Mouse (Mus musculus) ES-Bruce4 (cell line): ENCODE data around the gene Rpl23a. TPM values are rescaled to one million over a fixed set of nuclear protein-coding genes. Genes with fewer than 3 reads are reported as not detected.
"Not testable (repeated sequence)": the region's sequence is repeated elsewhere in the genome, so short reads cannot be mapped to it uniquely, and the experiment has no call there.

Experiments used
- H3K27ac ChIP-seq: 2 replicates; pipeline ENCODE4 v1.5.1; 2012; ENCODE audit warnings: low read length, inconsistent platforms; ENCODE audit not compliant: insufficient read depth
- H3K27me3 ChIP-seq: 2 replicates; pipeline ENCODE4 v1.6.1; 2012; ENCODE audit warnings: mild to moderate bottlenecking, low read length, inconsistent platforms; ENCODE audit not compliant: control insufficient read depth, poor library complexity, insufficient read depth, severe bottlenecking
- H3K36me3 ChIP-seq: 2 replicates; pipeline ENCODE4 v1.6.1; 2012; ENCODE audit warnings: inconsistent platforms, mild to moderate bottlenecking, low read length, moderate library complexity; ENCODE audit not compliant: control insufficient read depth, poor library complexity, insufficient read depth, severe bottlenecking
- H3K4me1 ChIP-seq: one replicate; pipeline ENCODE4 v1.8.1; 2011; ENCODE audit warnings: low read length; ENCODE audit not compliant: control insufficient read depth, insufficient read depth
- H3K4me3 ChIP-seq: 2 replicates; pipeline ENCODE4 v1.5.1; 2011; ENCODE audit warnings: low read depth, mild to moderate bottlenecking, low read length
- H3K9ac ChIP-seq: 2 replicates; pipeline ENCODE4 v1.6.1; 2012; ENCODE audit warnings: low read depth, mild to moderate bottlenecking, inconsistent platforms; ENCODE audit not compliant: poor library complexity, severe bottlenecking
- H3K9me3 ChIP-seq: replicated peaks from 2 replicates; pipeline ENCODE4 v1.6.1; 2012; ENCODE audit warnings: mild to moderate bottlenecking, low read length, inconsistent platforms; ENCODE audit not compliant: control insufficient read depth, poor library complexity, insufficient read depth, severe bottlenecking
- CTCF ChIP-seq: IDR thresholded peaks from one replicate; pipeline ENCODE4 v1.8.1; 2011; ENCODE audit warnings: low read depth, low read length
- EP300 ChIP-seq: IDR thresholded peaks from 2 replicates; pipeline ENCODE4 v1.6.1; 2011; ENCODE audit warnings: low read depth, low read length; ENCODE audit not compliant: insufficient read depth
- POLR2A ChIP-seq: IDR thresholded peaks from one replicate; pipeline ENCODE4 v1.8.1; 2011; ENCODE audit warnings: low read length; ENCODE audit not compliant: insufficient read depth
- polyA plus RNA-seq: library from polyadenylated mRNA; stranded (reverse); fragments of >200 nt; gene quantifications from 2 replicates; pipeline ENCODE4 v1.2.4, GENCODE M21; 2011; ENCODE audit warnings: low read depth; ENCODE audit not compliant: missing spikeins, insufficient read depth, insufficient read length

Gene Rpl23a
- polyA plus RNA-seq, 1 experiment, result 2,740 TPM

DNA sequence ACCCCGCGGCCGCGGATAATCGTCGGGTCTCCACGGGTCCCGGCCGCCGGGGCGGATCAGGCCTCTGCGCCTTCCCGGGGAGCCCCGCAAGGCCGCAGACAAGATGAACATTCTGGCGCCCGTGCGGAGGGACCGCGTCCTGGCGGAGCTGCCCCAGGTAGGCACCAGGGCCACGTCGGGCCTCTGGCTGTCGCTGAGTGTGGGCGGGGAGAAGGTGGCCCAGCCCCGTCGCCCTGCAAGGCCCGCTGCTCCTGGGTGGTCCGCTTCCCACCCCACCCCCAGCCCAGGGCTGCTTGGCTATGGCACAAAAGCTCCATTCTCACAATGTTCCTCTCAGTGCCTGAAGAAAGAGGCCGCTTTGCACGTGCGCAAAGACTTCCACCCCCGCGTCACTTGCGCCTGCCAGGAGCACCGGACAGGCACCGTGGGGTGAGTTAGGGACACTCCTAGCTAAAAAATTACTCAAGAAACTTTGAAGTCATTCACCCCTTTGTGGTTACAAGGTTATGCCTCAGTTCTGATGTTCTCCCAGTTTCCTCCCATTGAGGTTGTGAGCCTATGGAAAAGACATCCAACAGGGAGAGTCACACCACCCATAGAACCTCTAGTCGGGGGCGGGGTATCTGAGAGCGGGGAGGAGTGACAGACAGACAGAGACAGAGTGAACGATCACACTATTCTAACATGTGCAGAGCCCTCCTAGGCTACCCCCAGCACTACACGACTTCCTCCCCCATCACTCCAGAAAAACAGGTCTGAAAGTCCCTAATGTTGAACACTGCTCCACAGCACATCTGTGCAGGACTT, 6.1 kb upstream of the Rpl23a start:
- TF ChIP-seq EP300 (peak; percentile 83), CTCF (no peak), POLR2A (peak; percentile 75)
- Histone ChIP-seq H3K9ac (peak overlapping the region; percentile 90), H3K9me3 (no peaks in the 10 kb centered on the region), H3K4me3 (peak overlapping the region; percentile 90), H3K4me1 (peaks cover 2% of the 10 kb centered on the region), H3K27me3 (no peaks in the 10 kb centered on the region), H3K36me3 (peaks cover 2% of the 10 kb centered on the region; the same call in 1 of the 2 replicates), H3K27ac (peak overlapping the region; percentile 74)

DNA sequence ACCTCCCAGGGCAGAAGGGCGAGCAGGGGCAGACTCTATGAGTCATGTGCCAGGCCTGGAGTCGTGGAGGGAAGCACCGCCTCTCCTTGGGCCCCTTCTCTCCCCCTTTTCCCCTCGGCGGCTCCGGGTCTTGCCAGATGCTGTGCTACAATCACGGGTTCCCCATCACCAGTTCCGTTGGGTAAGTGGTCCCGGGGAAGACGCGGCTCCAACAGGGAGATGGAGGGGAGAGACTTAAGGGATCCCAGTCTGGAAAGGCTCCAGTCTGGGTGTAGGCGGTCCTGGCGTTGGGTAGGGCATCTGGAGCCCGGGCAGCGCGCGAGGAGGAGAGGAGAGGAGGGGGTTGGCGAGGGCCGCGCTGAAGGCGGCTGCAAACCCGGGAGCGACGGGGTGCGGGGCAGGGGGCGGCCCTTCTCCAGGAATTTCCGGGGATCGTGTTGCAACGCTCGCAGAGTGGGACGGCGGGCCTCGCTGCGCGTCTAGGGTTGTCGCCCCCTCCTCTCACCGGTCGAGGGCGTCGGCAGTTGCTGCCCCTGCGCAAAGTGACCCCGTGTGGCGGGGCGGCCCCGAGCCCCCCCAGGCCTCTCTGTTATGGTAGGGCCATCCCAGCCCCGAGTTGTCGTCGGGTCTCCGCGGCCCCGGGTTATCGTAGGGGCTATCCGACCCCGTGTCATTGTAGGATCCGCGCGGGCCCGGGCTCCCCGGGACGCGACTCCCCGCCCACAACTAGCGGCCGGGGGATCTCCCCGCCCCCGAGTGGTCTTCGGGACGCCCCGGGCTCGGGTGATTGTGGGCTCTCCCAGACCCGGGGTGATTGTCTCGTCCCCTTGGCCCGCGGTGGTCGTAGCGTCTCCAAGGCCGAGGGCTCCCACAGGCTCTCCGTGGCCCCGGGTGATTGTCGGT, 5.2 kb upstream of the Rpl23a start, which contains the start of gene Rab34:
Gene Rab34 (plus strand): TSS at position 100 of the 903 bp plus-strand sequence.
- H3K36me3 ChIP-seq, result peaks cover 2% of the 10 kb centered on the region; the same call in 1 of the 2 replicates
- no peaks in the 10 kb centered on the region for H3K9me3 ChIP-seq
- H3K27me3 ChIP-seq, result no peaks in the 10 kb centered on the region
- TF ChIP-seq CTCF (no peak), EP300 (0 out of 2 replicates have a peak, but pooled peaks have one; percentile 5)
- H3K4me3 ChIP-seq, result peak within 1 kb of the TSS; percentile 90
- H3K9ac ChIP-seq, result peak within 1 kb of the TSS; percentile 90
- peak within 1 kb of the TSS; percentile 81 for H3K27ac ChIP-seq
- H3K4me1 ChIP-seq, result peaks cover 2% of the 10 kb centered on the region

DNA sequence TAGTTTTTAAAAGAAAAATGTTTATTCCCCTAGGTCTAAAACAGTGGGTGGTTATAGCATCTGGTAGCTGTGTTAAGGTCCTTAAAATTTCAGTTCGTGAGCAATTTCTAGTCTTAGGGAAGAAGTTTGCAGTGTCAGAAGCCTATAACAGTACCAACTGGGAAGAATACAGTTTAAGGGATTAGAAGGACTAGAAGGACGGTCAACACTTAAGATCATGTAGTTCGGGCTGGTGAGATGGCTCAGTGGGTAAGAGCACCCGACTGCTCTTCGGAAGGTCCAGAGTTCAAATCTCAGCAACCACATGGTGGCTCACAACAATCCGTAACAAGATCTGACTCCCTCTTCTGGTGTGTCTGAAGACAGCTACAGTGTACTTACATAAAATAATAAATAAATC, 1.3 kb upstream of the Rpl23a start:
- not testable (repeated sequence) for H3K9me3 ChIP-seq, H3K27me3 ChIP-seq, H3K4me1 ChIP-seq
- Histone ChIP-seq H3K27ac (peak overlapping the region; percentile 88), H3K9ac (peak overlapping the region; percentile 100), H3K36me3 (peaks cover 34% of the 10 kb centered on the region), H3K4me3 (peak overlapping the region; percentile 94)

DNA sequence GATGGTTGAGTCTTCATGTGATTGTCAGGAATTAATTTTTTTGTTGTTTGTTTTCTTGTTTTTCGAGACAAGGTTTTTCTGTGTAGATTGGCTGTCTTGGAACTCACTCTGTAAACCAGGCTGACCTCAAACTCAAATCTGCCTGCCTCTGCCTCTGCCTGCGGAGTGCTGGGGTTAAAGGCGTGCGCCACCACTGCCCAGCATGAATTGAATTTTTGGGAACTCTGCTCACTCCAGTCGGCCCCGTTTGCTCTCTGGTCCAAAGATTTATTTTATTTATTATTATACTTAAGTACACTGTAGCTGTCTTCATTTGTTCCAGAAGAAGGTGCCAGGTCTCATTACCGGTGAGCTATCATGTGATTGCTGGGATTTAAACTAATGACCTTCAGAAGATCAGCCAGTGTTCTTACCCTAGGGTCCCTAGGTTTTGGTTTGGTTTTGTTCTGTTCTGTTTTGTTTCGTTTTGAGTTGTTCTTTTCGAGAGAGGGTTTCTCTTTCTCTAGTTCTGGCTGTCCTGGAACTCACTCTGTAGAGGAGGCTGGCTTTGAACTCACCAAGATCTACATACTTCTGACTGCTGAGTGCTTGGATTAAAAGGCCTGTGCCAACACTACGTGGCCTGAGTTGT, 615 bp upstream of the Rpl23a start:
- no peaks in the 10 kb centered on the region for H3K4me1 ChIP-seq
- H3K36me3 ChIP-seq, result peaks cover 39% of the 10 kb centered on the region
- peak overlapping the region; percentile 88 for H3K27ac ChIP-seq
- peak overlapping the region; percentile 100 for H3K9ac ChIP-seq
- H3K27me3 ChIP-seq, result no peaks in the 10 kb centered on the region
- H3K4me3 ChIP-seq, result peak overlapping the region; percentile 94
- no peaks in the 10 kb centered on the region for H3K9me3 ChIP-seq
- TF ChIP-seq CTCF (no peak), POLR2A (no peak), EP300 (no peak)

DNA sequence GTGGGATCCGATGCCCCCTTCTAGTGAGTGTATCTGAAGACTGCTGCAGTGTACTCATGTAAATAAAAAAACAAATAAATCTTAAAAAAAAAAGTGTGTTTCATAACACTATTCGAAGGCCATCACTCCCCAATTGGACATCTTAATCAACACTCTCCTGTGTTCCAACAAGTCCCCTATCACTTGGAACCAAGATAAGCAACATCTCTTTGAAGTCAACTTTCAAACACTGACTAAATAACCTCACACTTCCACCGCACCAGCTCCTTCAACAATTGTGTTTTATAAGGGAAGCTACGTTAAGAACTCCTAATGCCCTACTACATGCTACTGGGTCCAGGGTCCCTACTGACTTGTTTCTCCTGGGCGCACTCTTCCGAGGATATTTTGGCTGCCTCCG, 934 bp downstream of the Rpl23a start:
- peak overlapping the region; percentile 93 for H3K4me3 ChIP-seq
- no peaks in the 10 kb centered on the region for H3K4me1 ChIP-seq
- peaks cover 39% of the 10 kb centered on the region for H3K36me3 ChIP-seq
- no peak for TF ChIP-seq POLR2A
- TF ChIP-seq CTCF, result no peak
- no peak for TF ChIP-seq EP300
- peak overlapping the region; percentile 95 for H3K27ac ChIP-seq
- no peaks in the 10 kb centered on the region for H3K27me3 ChIP-seq
- no peaks in the 10 kb centered on the region for H3K9me3 ChIP-seq
- peak overlapping the region; percentile 100 for H3K9ac ChIP-seq
